Mouse (Mus musculus): ENCODE measurements around the gene Gsk3a. TPM values are rescaled to one million over a fixed set of nuclear protein-coding genes. Genes with fewer than 3 reads are reported as not detected.

Gene Gsk3a
- polyA plus RNA-seq, 1 experiment from 2014 or later = 4.3 TPM

- Histone ChIP-seq H3K9ac (replicated peaks) (no peak overlapping the region), H3K9me3 (ENCODE audit: low read length) (no peaks in the 10 kb centered on the region), H3K4me1 (ENCODE audit: insufficient read depth) (peaks cover 31% of the 10 kb centered on the region), H3K27me3 (ENCODE audit: insufficient read depth, low read length) (no peaks in the 10 kb centered on the region), H3K27ac (ENCODE audit: low read depth) (no peak overlapping the region), H3K4me2 (ENCODE audit: low read depth, low read length) (peak overlapping the region; percentile 62), H3K36me3 (replicated peaks; ENCODE audit: insufficient read depth, low read length) (peaks cover 92% of the 10 kb centered on the region), H3K4me3 (ENCODE audit: low read depth, low read length) (no peak overlapping the region)
- ATAC-seq (no peak), DNase-seq (no peak)
- TF ChIP-seq EP300 (IDR thresholded peaks at IDR 0.05; ENCODE audit: low read depth) = no peak
- no peak for TF ChIP-seq CTCF (IDR thresholded peaks at IDR 0.05; ENCODE audit: low read depth)
- 87% methylated on average over 4 of the region's 4 CpGs for WGBS (ENCODE audit: insufficient replicate concordance)
Observed at GRCm38 (mm10) chr7:25210482-25210881, 27.2 kb downstream of the Gsk3a start.

- Histone ChIP-seq H3K4me1 (ENCODE audit: insufficient read depth) (peaks cover 43% of the 10 kb centered on the region), H3K27me3 (ENCODE audit: insufficient read depth, low read length) (no peaks in the 10 kb centered on the region), H3K9ac (replicated peaks) (peak overlapping the region; percentile 51), H3K36me3 (replicated peaks; ENCODE audit: insufficient read depth, low read length) (peaks cover 89% of the 10 kb centered on the region), H3K4me2 (ENCODE audit: low read depth, low read length) (peak overlapping the region; percentile 62), H3K9me3 (ENCODE audit: low read length) (no peaks in the 10 kb centered on the region), H3K4me3 (ENCODE audit: low read depth, low read length) (peak overlapping the region; percentile 13), H3K27ac (ENCODE audit: low read depth) (peak overlapping the region; percentile 78)
- ATAC-seq (peak; percentile 53), DNase-seq (peak; percentile 49)
- 49% methylated on average over 3 of the region's 3 CpGs for WGBS (ENCODE audit: insufficient replicate concordance)
- TF ChIP-seq CTCF (IDR thresholded peaks at IDR 0.05; ENCODE audit: low read depth) (no peak), EP300 (IDR thresholded peaks at IDR 0.05; ENCODE audit: low read depth) (no peak)
Observed at GRCm38 (mm10) chr7:25209161-25209622, 28.5 kb downstream of the Gsk3a start.

GRCm38 (mm10) chr7:25206094-25206830 lies 31.4 kb downstream of the Gsk3a start:
- Histone ChIP-seq H3K4me1 (ENCODE audit: insufficient read depth) (peaks cover 43% of the 10 kb centered on the region), H3K9me3 (ENCODE audit: low read length) (no peaks in the 10 kb centered on the region), H3K36me3 (replicated peaks; ENCODE audit: insufficient read depth, low read length) (peaks cover 93% of the 10 kb centered on the region), H3K4me2 (ENCODE audit: low read depth, low read length) (peak overlapping the region; percentile 61), H3K27me3 (ENCODE audit: insufficient read depth, low read length) (no peaks in the 10 kb centered on the region), H3K9ac (replicated peaks) (peak overlapping the region; percentile 26; the same call in 1 of the 2 replicates), H3K27ac (ENCODE audit: low read depth) (peak overlapping the region; percentile 92), H3K4me3 (ENCODE audit: low read depth, low read length) (no peak overlapping the region)
- no peak for DNase-seq
- 72% methylated on average over 16 of the region's 16 CpGs for WGBS (ENCODE audit: insufficient replicate concordance)
- TF ChIP-seq CTCF (IDR thresholded peaks at IDR 0.05; ENCODE audit: low read depth) (no peak), EP300 (IDR thresholded peaks at IDR 0.05; ENCODE audit: low read depth) (no peak)
- peak; percentile 51 for ATAC-seq

GRCm38 (mm10) chr7:25205355-25206093 lies 32.1 kb downstream of the Gsk3a start:
- Histone ChIP-seq H3K4me1 (ENCODE audit: insufficient read depth) (peaks cover 42% of the 10 kb centered on the region), H3K9ac (replicated peaks) (peak overlapping the region; percentile 49), H3K4me3 (ENCODE audit: low read depth, low read length) (peak overlapping the region; percentile 17; the same call in 1 of the 2 replicates), H3K36me3 (replicated peaks; ENCODE audit: insufficient read depth, low read length) (peaks cover 88% of the 10 kb centered on the region), H3K27me3 (ENCODE audit: insufficient read depth, low read length) (no peaks in the 10 kb centered on the region), H3K9me3 (ENCODE audit: low read length) (no peaks in the 10 kb centered on the region), H3K27ac (ENCODE audit: low read depth) (peak overlapping the region; percentile 92), H3K4me2 (ENCODE audit: low read depth, low read length) (peak overlapping the region; percentile 61)
- DNase-seq (peak; percentile 63), ATAC-seq (peak; percentile 78)
- 31% methylated on average over 16 of the region's 16 CpGs for WGBS (ENCODE audit: insufficient replicate concordance)
- TF ChIP-seq CTCF (IDR thresholded peaks at IDR 0.05; ENCODE audit: low read depth) = no peak
- no peak for TF ChIP-seq EP300 (IDR thresholded peaks at IDR 0.05; ENCODE audit: low read depth)

GRCm38 (mm10) chr7:25203624-25204023 lies 34.0 kb downstream of the Gsk3a start:
- TF ChIP-seq CTCF (IDR thresholded peaks at IDR 0.05; ENCODE audit: low read depth) (no peak), EP300 (IDR thresholded peaks at IDR 0.05; ENCODE audit: low read depth) (no peak)
- no peak for ATAC-seq
- Histone ChIP-seq H3K9me3 (ENCODE audit: low read length) (no peaks in the 10 kb centered on the region), H3K27ac (ENCODE audit: low read depth) (no peak overlapping the region), H3K4me1 (ENCODE audit: insufficient read depth) (peaks cover 27% of the 10 kb centered on the region), H3K4me2 (ENCODE audit: low read depth, low read length) (no peak overlapping the region), H3K9ac (replicated peaks) (no peak overlapping the region), H3K36me3 (replicated peaks; ENCODE audit: insufficient read depth, low read length) (peaks cover 73% of the 10 kb centered on the region), H3K27me3 (ENCODE audit: insufficient read depth, low read length) (no peaks in the 10 kb centered on the region), H3K4me3 (ENCODE audit: low read depth, low read length) (no peak overlapping the region)
- 78% methylated on average over 19 of the region's 20 CpGs for WGBS (ENCODE audit: insufficient replicate concordance)
- DNase-seq = no peak

- WGBS (ENCODE audit: insufficient replicate concordance) = 52% methylated on average over 10 of the region's 10 CpGs
- TF ChIP-seq CTCF (IDR thresholded peaks at IDR 0.05; ENCODE audit: low read depth) (no peak), EP300 (IDR thresholded peaks at IDR 0.05; ENCODE audit: low read depth) (peak; percentile 55)
- H3K4me2 ChIP-seq (ENCODE audit: low read depth, low read length) = no peak overlapping the region
- H3K9ac ChIP-seq (replicated peaks) = no peak overlapping the region
- H3K4me3 ChIP-seq (ENCODE audit: low read depth, low read length) = no peak overlapping the region
- ATAC-seq (peak; percentile 90), DNase-seq (peak; percentile 71)
- no peaks in the 10 kb centered on the region for H3K9me3 ChIP-seq (ENCODE audit: low read length)
- no peaks in the 10 kb centered on the region for H3K27me3 ChIP-seq (ENCODE audit: insufficient read depth, low read length)
- peaks cover 19% of the 10 kb centered on the region for H3K36me3 ChIP-seq (replicated peaks; ENCODE audit: insufficient read depth, low read length)
- H3K4me1 ChIP-seq (ENCODE audit: insufficient read depth) = peaks cover 20% of the 10 kb centered on the region
- no peak overlapping the region for H3K27ac ChIP-seq (ENCODE audit: low read depth)
Observed at GRCm38 (mm10) chr7:25197384-25198018, 40.1 kb downstream of the Gsk3a start.
